Mouse (Mus musculus): ENCODE data around the gene Gins3. TPM values are rescaled to one million over a fixed set of nuclear protein-coding genes. Genes with fewer than 3 reads are reported as not detected.

Gins3 gene
- total RNA-seq, 2 experiments from 2014 or later: 1.3 TPM

DNA sequence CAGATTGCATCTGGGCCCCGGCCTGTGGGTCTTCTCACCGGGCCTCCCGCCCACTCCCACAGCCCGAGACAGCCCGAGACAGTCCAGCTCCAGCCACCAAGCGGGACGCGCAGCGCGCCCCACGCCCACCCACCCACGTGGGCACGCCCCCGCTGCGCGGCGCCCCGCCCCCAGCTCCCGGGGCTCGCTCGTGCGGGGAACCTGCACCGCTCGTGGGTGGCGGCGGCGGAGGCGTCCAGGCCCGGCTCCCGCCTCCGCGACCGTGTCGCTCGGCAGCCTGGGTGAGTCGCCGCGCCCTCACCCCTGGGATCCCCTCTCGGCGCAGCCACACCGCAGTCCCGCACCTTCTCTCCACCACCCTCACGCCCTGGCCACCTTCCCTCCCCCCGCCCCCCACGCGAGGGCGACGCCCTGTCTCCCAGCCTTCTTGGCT lies 44.4 kb downstream of the Gins3 start:
- DNase-seq (ENCODE audit: extremely low spot score in 1 of 2, low spot score in 2 of 2): peak in 1 of 2 experiments; percentile 61
- intact Hi-C loops (cut with DNase I): no loop called here

DNA sequence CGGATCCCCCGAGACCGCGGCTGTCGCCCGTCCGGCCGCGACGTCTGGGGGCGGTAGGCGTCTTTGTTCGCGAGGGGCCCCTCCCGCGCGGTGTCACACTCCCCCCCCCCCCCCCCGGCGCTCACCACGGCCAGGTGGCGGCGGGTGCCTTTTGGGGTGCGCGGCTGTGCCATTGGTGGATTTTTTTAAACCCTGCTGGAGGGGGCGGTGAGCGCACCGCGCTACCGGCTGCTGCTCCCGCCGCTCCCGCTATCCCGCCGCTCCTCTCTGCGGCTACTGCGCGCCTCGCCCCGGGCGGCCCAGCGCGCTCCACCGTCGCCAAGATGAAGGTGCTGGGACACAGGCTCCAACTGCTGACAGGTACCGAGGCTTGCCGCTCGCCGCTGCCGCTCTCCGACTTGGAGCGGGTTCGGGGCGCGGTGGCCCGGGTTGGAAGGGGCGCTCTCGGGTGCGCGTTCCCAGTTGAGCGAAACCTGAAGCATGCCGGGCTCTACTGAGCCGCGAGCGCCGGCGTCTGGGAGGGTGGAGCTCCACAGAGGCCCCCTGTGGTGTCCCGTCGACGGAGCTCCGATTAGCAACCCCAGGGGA lies 44.9 kb downstream of the Gins3 start:
- intact Hi-C loops (cut with DNase I): no loop called here
- DNase-seq (ENCODE audit: extremely low spot score in 1 of 2, low spot score in 2 of 2): peak in 1 of 2 experiments; percentile 71

DNA sequence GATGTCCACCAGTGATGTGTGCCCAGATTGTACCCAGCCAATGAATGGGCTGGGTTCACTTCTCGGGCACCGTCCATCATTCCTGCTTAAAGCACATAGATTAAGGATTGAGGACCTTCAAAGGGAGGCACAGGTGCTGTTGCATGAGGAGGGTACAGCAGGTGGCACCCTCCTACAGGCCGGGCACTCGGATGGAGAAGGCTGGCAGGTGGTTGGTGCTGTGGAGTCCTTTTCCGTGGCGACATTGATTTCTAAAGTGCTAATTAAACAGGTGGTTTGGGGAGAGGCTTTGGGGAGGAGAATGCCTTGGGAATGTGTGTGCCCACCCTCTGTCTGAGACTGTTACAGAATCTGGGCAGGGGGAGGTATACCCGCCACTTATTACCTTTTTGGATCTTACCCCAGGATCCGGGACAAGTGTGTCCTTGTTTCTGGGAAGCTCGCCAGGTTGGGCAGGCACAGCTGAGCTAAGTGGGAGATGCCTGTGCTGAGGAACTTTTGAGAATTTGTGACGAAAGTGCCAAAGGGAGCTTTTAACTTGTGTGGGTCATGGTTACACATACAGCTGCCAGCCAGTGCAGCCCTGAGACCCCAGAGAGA lies 54.9 kb downstream of the Gins3 start:
- intact Hi-C loops (cut with DNase I): no loop called here
- peak; percentile 72 to 79 for DNase-seq (ENCODE audit: extremely low spot score in 1 of 2, low spot score in 2 of 2)

DNA sequence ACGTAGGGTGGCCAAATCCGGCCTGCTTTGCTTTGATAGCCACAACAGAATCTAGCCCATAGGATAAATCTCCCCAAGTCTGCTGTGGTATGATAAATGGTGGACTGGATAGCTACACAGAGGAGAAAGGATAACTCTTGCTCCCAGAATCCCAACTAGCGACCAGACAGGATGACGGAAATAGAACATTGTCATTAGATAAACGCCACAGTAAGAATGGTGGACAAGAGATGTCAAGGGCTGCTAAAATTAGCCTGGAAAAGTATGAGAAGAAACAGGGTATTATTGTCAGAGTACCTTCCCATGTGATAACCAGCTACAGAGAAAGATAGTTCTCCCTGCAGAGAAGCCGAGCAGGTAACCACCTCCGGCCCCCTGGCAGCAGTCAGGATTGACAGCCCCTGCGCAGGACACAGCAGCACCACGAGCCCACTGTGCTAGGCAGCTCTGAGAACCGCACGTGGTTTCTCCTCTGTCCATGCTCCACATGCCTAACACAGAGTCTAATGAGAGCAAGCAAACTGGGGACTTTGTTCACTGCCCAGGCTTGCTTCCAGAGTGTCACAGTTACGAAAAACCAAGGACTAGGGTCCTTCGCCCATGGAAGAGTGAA lies 57.8 kb downstream of the Gins3 start:
- intact Hi-C loops (cut with DNase I): no loop called here
- no peak for DNase-seq (ENCODE audit: extremely low spot score in 1 of 2, low spot score in 2 of 2)

GRCm38 (mm10) chr8:95694631-95695030 lies 61.4 kb downstream of the Gins3 start:
- intact Hi-C loops (cut with DNase I): no loop called here
- peak in 1 of 2 experiments; percentile 62 for DNase-seq (ENCODE audit: extremely low spot score in 1 of 2, low spot score in 2 of 2)

Other genes starting within 250 kb of the Gins3 start
- 10 to 100 TPM; 69.4 to 72.6 TPM for gene Cfap20, start 198.6 kb upstream of the Gins3 start, total RNA-seq (2021)
- gene Csnk2a2, start 143.4 kb upstream of the Gins3 start, total RNA-seq (2021): 100 to 1,000 TPM in 1 of 2 experiments, 10 to 100 TPM in 1; 93.5 to 101 TPM
- 1 to 10 TPM in 1 of 2 experiments, under 1 TPM in 1; 0.73 to 1.4 TPM for gene Ccdc113, start 99.4 kb upstream of the Gins3 start, total RNA-seq (2021)
- gene Prss54, start 57.1 kb upstream of the Gins3 start, total RNA-seq (2021): not detected
- gene Ndrg4, start 43.5 kb downstream of the Gins3 start, total RNA-seq (2021): 1,000 to 10,000 TPM; 1,340 to 1,419 TPM
- 10 to 100 TPM; 21.2 to 21.6 TPM for gene Setd6, start 82.4 kb downstream of the Gins3 start, total RNA-seq (2021)
- 100 to 1,000 TPM; 136 to 146 TPM for gene Cnot1, start 174.0 kb downstream of the Gins3 start, total RNA-seq (2021)
- 100 to 1,000 TPM; 101 to 114 TPM for gene Sap18b, start 191.9 kb downstream of the Gins3 start, total RNA-seq (2021)
- 10 to 100 TPM; 31.4 to 35.4 TPM for gene Slc38a7, start 220.1 kb downstream of the Gins3 start, total RNA-seq (2021)

All from left cerebral cortex, postnatal 10 days (tissue).